Mouse (Mus musculus) intestine, postnatal 0 days (tissue): ENCODE results near the gene Calm2. TPM values are rescaled to one million over a fixed set of nuclear protein-coding genes. Genes with fewer than 3 reads are reported as not detected.

Experiments used
- ATAC-seq: fragments of 200-750 bp; cut with Nextera tagmentation; 2 replicates; pipeline ENCODE4 v1.8.0; 2017; ENCODE audit warnings: mild to moderate bottlenecking, moderate TSS enrichment, moderate library complexity
- H3K27ac ChIP-seq: fragments of 300-500 bp; sonication (generic); 2 replicates; pipeline ENCODE4 v1.5.1; 2014; ENCODE audit warnings: mild to moderate bottlenecking, low read depth, low read length, moderate library complexity
- H3K27me3 ChIP-seq: fragments of 300-500 bp; sonication (generic); replicated peaks from 2 replicates; pipeline ENCODE4 v1.6.1; 2014; ENCODE audit warnings: low read length, mixed read lengths; ENCODE audit not compliant: control insufficient read depth, insufficient read depth
- H3K36me3 ChIP-seq: fragments of 300-500 bp; sonication (generic); 2 replicates; pipeline ENCODE4 v1.6.1; 2014; ENCODE audit warnings: mild to moderate bottlenecking, moderate library complexity; ENCODE audit not compliant: control insufficient read depth, insufficient read depth
- H3K4me1 ChIP-seq: fragments of 300-500 bp; sonication (generic); replicated peaks from 2 replicates; pipeline ENCODE4 v1.6.1; 2014; ENCODE audit warnings: antibody characterized with exemption, low read length, mixed read lengths; ENCODE audit not compliant: control insufficient read depth, insufficient read depth
- H3K4me2 ChIP-seq: fragments of 300-500 bp; sonication (generic); replicated peaks from 2 replicates; pipeline ENCODE4 v1.6.1; 2014; ENCODE audit warnings: low read depth, mild to moderate bottlenecking, moderate library complexity
- H3K4me3 ChIP-seq: fragments of 300-500 bp; sonication (generic); 2 replicates; pipeline ENCODE4 v1.5.1; 2014; ENCODE audit warnings: low read depth, low read length
- H3K9ac ChIP-seq: fragments of 300-500 bp; sonication (generic); 2 replicates; pipeline ENCODE4 v1.6.1; 2014; ENCODE audit warnings: mild to moderate bottlenecking, low read depth, low read length
- H3K9me3 ChIP-seq: fragments of 300-500 bp; sonication (generic); 2 replicates; pipeline ENCODE4 v1.6.1; 2016; ENCODE audit warnings: mixed run types; ENCODE audit not compliant: control insufficient read depth
- CTCF ChIP-seq: sonication (generic); IDR thresholded peaks from 2 replicates; pipeline ENCODE4 v1.5.1; 2016; ENCODE audit warnings: low read depth, mild to moderate bottlenecking, control low read depth, antibody characterized with exemption, moderate library complexity
- WGBS: fragments of 180-500 bp; shearing (Covaris S2); extraction: QIAGEN DNeasy Blood & Tissue Kit; methylation state at CpG from one replicate; pipeline ENCODE4 v1.1.7; 2014; 5-methylcytosine and 5-hydroxymethylcytosine counted together
- polyA plus RNA-seq: library from polyadenylated mRNA; unstranded; fragments of >200 nt; fragmentation: Nextera tagmentation; extraction: Ambion mirVana; gene quantifications from 2 replicates; pipeline ENCODE4 v1.2.1, GENCODE M21; 2015

Calm2 gene
- polyA plus RNA-seq, 1 experiment from 2014 or later: 774 TPM

DNA sequence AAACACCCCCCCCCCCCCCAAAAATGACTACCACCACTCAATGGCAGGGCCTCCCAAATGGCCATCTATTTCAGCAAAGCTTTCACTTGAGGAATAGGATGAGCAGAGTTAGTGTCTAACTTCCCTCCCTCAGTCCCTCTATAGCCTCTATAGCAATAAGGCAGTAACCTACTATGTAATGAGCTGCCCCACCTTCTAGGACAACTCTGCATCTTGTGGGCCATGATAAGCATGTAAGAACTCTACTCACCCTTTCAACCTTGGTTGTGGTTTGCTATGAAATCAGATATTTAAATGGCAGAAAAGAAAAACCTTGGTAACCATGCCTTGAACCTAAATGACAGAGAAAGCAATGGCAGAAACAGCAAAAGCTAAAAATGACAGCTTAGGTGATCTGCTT is 14.4 kb downstream of the Calm2 start:
- Histone ChIP-seq H3K27me3 (no peaks in the 10 kb centered on the region), H3K9ac (no peak overlapping the region), H3K4me1 (no peaks in the 10 kb centered on the region), H3K4me3 (no peak overlapping the region), H3K4me2 (no peak overlapping the region), H3K36me3 (peaks cover 35% of the 10 kb centered on the region), H3K9me3 (no peaks in the 10 kb centered on the region), H3K27ac (no peak overlapping the region)
- TF ChIP-seq CTCF: no peak
- no peak for ATAC-seq

DNA sequence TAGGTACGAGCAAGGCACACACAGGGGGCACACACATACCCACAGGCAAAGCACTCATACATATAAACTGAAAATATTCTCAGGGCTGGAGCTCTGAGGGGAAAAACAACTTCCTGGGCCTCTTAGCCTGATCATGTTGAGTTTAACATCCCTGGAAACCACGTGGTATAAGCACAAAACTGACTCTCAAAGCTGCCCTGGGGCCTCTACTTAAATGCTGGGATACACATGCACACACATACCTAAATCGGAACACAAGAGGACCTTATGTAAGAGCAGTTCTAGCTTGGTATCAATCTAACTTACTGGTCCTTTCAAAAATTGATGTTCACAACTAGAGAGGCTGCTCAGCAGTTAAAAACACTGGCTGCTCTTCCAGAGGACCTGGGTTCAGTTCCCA is 17.3 kb downstream of the Calm2 start:
- H3K27ac ChIP-seq: no peak overlapping the region
- no peaks in the 10 kb centered on the region for H3K4me1 ChIP-seq
- no peaks in the 10 kb centered on the region for H3K9me3 ChIP-seq
- H3K27me3 ChIP-seq: no peaks in the 10 kb centered on the region
- H3K9ac ChIP-seq: no peak overlapping the region
- peaks cover 26% of the 10 kb centered on the region for H3K36me3 ChIP-seq
- no peak for ATAC-seq
- no peak overlapping the region for H3K4me3 ChIP-seq
- H3K4me2 ChIP-seq: no peak overlapping the region
- no peak for TF ChIP-seq CTCF
- 83% methylated on average over 3 of the region's 3 CpGs for WGBS

DNA sequence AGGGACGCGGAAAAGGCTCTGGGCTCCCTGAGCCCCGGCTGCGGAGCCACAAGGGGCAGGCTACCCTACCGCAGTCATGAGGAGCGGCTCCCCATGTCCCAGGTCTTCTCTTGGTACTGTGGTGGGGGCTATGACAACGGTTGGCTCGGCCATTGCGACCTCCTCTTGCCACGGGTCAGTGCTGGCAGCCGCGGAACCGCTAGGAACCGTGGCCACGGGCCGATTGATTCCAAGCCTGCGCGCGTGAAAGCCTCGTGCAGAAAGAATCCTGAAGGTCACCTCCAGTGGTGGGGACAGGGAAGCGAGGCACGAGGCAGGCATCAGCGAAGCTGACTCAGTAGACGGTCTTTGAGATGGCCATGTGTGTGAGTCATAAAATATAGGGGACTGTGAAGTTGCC is 19.2 kb downstream of the Calm2 start, which contains the start of gene Stpg4:
Gene Stpg4, minus strand, starts transcription at position 231 of the 400 bp plus-strand sequence.
- H3K27me3 ChIP-seq: no peaks in the 10 kb centered on the region
- H3K9me3 ChIP-seq: no peaks in the 10 kb centered on the region
- H3K4me1 ChIP-seq: no peaks in the 10 kb centered on the region
- ATAC-seq: 0 out of 2 replicates have a peak, but pooled peaks have one; percentile 10
- H3K9ac ChIP-seq: no peak within 1 kb of the TSS
- H3K27ac ChIP-seq: no peak within 1 kb of the TSS
- H3K4me2 ChIP-seq: no peak within 1 kb of the TSS
- TF ChIP-seq CTCF: no peak
- no peak within 1 kb of the TSS for H3K4me3 ChIP-seq
- WGBS: 58% methylated on average over 24 of the region's 24 CpGs
- peaks cover 12% of the 10 kb centered on the region for H3K36me3 ChIP-seq

DNA sequence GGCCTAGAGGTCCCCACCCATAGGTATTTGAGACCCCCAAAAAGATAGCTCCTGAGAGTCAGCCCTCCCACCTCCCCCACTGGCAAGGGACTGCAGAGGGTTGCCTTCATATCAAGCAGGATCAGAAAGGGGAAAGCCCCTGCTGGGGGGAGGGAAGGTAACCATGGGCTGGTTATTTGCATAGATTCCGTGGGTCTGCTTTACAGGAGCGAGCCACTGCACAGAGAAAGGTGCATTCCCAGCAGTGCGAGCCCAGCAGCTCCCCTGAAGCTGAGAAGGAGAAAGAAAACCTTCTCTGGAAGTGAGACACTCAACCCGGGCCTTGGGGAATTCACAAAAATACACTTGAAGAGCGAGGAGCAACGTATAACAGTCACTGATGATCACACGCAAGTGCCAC is 28.7 kb downstream of the Calm2 start:
- Histone ChIP-seq H3K4me3 (no peak overlapping the region), H3K27ac (no peak overlapping the region), H3K4me2 (no peak overlapping the region), H3K9ac (no peak overlapping the region), H3K4me1 (no peaks in the 10 kb centered on the region), H3K27me3 (no peaks in the 10 kb centered on the region), H3K36me3 (no peaks in the 10 kb centered on the region), H3K9me3 (no peaks in the 10 kb centered on the region)
- no peak for ATAC-seq
- WGBS: 64% methylated on average over 7 of the region's 7 CpGs
- no peak for TF ChIP-seq CTCF

DNA sequence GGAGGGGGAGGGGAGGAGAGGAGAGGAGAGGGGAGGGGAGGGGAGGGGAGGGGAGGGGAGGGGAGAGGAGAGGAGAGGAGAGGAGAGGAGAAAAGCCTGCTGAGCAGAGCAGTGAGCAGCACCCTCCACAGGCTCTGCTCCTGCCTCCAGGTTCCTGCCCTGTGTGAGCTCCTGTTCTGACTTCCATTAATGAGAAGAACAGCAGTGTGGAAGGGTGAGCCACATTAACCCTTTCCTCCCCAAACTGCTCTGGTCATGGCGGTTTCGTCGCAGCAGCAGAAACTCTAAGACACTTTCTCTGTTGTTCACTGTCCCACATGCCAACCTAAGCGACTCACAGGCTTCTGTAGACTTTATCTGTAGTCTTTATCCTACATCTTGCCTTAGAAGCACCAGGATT is 40.1 kb downstream of the Calm2 start:
- Histone ChIP-seq H3K27ac (no peak overlapping the region), H3K4me1 (no peaks in the 10 kb centered on the region), H3K9me3 (no peaks in the 10 kb centered on the region), H3K36me3 (no peaks in the 10 kb centered on the region), H3K4me2 (no peak overlapping the region), H3K27me3 (no peaks in the 10 kb centered on the region), H3K4me3 (no peak overlapping the region), H3K9ac (no peak overlapping the region)
- no peak for ATAC-seq
- WGBS: 75% methylated on average over 4 of the region's 4 CpGs
- TF ChIP-seq CTCF: no peak

DNA sequence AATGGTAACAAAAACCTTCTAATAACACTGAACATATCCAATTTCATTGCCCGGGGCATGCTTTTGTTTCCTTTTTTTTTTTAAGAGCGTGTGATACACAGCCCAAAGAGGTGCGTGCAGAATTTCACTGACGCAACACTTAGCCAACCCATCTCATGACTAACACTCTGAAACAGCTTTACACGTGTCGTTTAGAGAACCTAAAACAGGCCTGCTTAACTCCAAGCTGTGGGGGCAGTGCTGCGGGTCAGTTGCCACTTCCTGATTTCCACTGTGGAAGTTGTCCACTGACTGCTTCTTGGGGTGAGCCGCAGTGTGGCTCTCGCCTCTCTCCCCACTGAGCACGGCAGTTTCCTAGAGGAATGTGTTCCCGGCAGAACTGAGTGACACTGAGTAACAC is 41.2 kb downstream of the Calm2 start:
- ATAC-seq: no peak
- H3K9ac ChIP-seq: no peak overlapping the region

DNA sequence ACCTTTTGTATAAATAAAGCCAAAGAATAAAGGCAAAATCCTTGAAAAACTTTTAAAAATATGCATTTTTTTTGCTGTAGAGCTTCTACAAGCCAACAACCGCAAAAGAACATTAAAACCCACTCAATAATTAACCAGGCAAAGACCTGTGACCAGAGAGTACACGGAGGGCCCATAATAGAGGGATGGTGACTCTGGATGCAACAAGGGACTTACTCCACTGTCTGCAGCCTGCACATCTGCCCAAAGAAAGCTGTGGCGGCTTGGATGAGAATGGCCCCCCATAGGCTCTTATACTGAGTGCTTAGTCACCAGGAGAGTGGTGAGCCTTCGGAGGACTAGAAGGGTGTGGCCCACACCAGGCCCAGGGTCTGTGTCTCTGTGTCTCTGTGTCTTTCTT is 43.3 kb downstream of the Calm2 start:
- Histone ChIP-seq H3K36me3 (no peaks in the 10 kb centered on the region), H3K9ac (no peak overlapping the region), H3K4me2 (no peak overlapping the region), H3K4me3 (no peak overlapping the region), H3K27me3 (no peaks in the 10 kb centered on the region), H3K4me1 (no peaks in the 10 kb centered on the region), H3K9me3 (no peaks in the 10 kb centered on the region), H3K27ac (no peak overlapping the region)
- TF ChIP-seq CTCF: no peak
- no peak for ATAC-seq
- 53% methylated on average over 4 of the region's 4 CpGs for WGBS

More for the DNA sequence above, 41.2 kb downstream of the Calm2 start:
- H3K36me3 ChIP-seq: no peaks in the 10 kb centered on the region
- no peak for TF ChIP-seq CTCF
- 78% methylated on average over 11 of the region's 11 CpGs for WGBS
- H3K27me3 ChIP-seq: no peaks in the 10 kb centered on the region
- H3K4me2 ChIP-seq: no peak overlapping the region
- H3K27ac ChIP-seq: no peak overlapping the region
- H3K4me3 ChIP-seq: no peak overlapping the region
- H3K9me3 ChIP-seq: no peaks in the 10 kb centered on the region
- no peaks in the 10 kb centered on the region for H3K4me1 ChIP-seq
